ENCODE assay signal across 14 mouse cellular contexts in the genomic region with DNA sequence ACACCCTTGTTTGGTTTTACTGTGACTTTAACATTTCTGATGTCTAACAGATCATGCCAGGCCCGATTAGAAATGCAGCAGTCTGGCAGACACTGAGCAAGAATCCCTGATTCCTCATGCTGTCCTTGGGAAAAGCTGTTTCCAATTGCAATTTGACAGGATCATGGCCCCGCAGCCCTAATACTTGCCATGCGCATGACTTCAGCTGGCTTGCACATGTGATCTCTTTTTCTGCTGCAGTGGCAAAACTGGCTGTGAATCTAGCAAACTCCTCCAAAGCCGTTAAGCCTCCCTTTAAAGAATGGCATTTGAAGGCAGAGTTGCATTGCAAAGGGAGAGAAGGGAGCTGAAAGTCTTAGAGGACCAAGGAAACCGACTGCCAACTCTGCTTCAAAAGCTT. TPM values are rescaled to one million over a fixed set of nuclear protein-coding genes. Genes with fewer than 3 reads are reported as not detected.
DNase-seq lines count a peak whose midpoint lies in the region; ATAC-seq lines count a peak whose summit lies in the region.
"Had no signal": no experiment of that assay in that cellular context is flagged by ENCODE, and none has a peak within 500 bp of the region (broad histone marks: within the 10 kb centered on the region; RNA-seq: fewer than 3 reads in every experiment).

No protein-coding gene starts in this region.

- peak; percentile 12 for DNase-seq in heart, postnatal 4 days
- DNase-seq in heart, adult 9 months (ENCODE audit: low spot score in 2 of 2) = no peak
- no peak for DNase-seq in midbrain, embryonic 11.5 days (ENCODE audit: low spot score, missing footprints)
- DNase-seq in forelimb bud, embryonic 11.5 days (ENCODE audit: low read depth, low spot score) = peak; percentile 48
- peak; percentile 14 for DNase-seq in skeletal muscle tissue, adult 2 months (ENCODE audit: low read depth, low spot score)
- DNase-seq in left cerebral cortex, adult 11 months (ENCODE audit: low spot score) = no peak
- DNase-seq: cerebellum, adult 8-10 months; left cerebral cortex, postnatal 4 days; thymus, postnatal 14 days had no signal

- no peak overlapping the region for H3K9ac ChIP-seq in midbrain, embryonic 15.5 days
- H3K9ac ChIP-seq in midbrain, embryonic 11.5 days (ENCODE audit: low read length) = no peak overlapping the region
- H3K9ac ChIP-seq: midbrain, embryonic 12.5 days had no signal

- no peaks in the 10 kb centered on the region for H3K9me3 ChIP-seq in midbrain, embryonic 15.5 days
- H3K9me3 ChIP-seq in midbrain, embryonic 11.5 days (ENCODE audit: control insufficient read depth, low read length) = no peaks in the 10 kb centered on the region
- H3K9me3 ChIP-seq: midbrain, embryonic 12.5 days had no signal

- ATAC-seq in midbrain, embryonic 15.5 days (replicated peaks) = no peak
- ATAC-seq in midbrain, embryonic 11.5 days (ENCODE audit: low FRiP score) = no peak
- no peak for ATAC-seq in granulocyte monocyte progenitor cell, adult 5-6 weeks (replicated peaks; ENCODE audit: poor library complexity, severe bottlenecking)
- ATAC-seq: Patski had no signal

- WGBS in midbrain, embryonic 15.5 days = 36% methylated on average over 5 of the region's 5 CpGs
- WGBS in midbrain, embryonic 11.5 days = 32% methylated on average over 5 of the region's 5 CpGs

- H3K4me1 ChIP-seq in midbrain, embryonic 15.5 days = no peaks in the 10 kb centered on the region
- no peaks in the 10 kb centered on the region for H3K4me1 ChIP-seq in midbrain, embryonic 11.5 days (ENCODE audit: control insufficient read depth, insufficient read depth, low read length)

- H3K4me3 ChIP-seq in midbrain, embryonic 15.5 days = no peak overlapping the region
- no peak overlapping the region for H3K4me3 ChIP-seq in midbrain, embryonic 11.5 days (ENCODE audit: low read depth, low read length)
- H3K4me3 ChIP-seq: layer of hippocampus, adult 2 months; midbrain, embryonic 12.5 days had no signal

- no peaks in the 10 kb centered on the region for H3K27me3 ChIP-seq in midbrain, embryonic 15.5 days (replicated peaks)
- no peaks in the 10 kb centered on the region for H3K27me3 ChIP-seq in midbrain, embryonic 11.5 days (ENCODE audit: control insufficient read depth, insufficient read depth, low read length)
- H3K27me3 ChIP-seq: midbrain, embryonic 12.5 days; Patski had no signal

- 0 out of 2 replicates have a peak overlapping the region, but pooled peaks have one; percentile 45 for H3K27ac ChIP-seq in midbrain, embryonic 15.5 days
- no peak overlapping the region for H3K27ac ChIP-seq in midbrain, embryonic 11.5 days (ENCODE audit: low read depth, low read length)
- H3K27ac ChIP-seq: layer of hippocampus, adult 2 months; midbrain, embryonic 12.5 days had no signal

- no peaks in the 10 kb centered on the region for H3K36me3 ChIP-seq in midbrain, embryonic 15.5 days (replicated peaks)
- H3K36me3 ChIP-seq in midbrain, embryonic 11.5 days (ENCODE audit: control insufficient read depth, insufficient read depth, low read length) = no peaks in the 10 kb centered on the region
- H3K36me3 ChIP-seq: midbrain, embryonic 12.5 days had no signal

- H3K4me2 ChIP-seq in midbrain, embryonic 15.5 days = no peak overlapping the region
- H3K4me2 ChIP-seq in midbrain, embryonic 11.5 days = no peak overlapping the region
- H3K4me2 ChIP-seq: midbrain, embryonic 12.5 days had no signal

RNA-seq across cellular contexts. Expression of a gene that starts 40.7 kb away (rescaled TPM):
- 10 to 100 TPM; 14.4 to 18.2 TPM for total RNA-seq in heart, postnatal 4 days (2021)
- 3.1 and 3.7 TPM in 2 replicates for polyA plus RNA-seq in midbrain, embryonic 15.5 days (2015; fragmentation: Nextera tagmentation; extraction: Ambion mirVana)
- 0.54 and 0.96 TPM in 2 replicates for polyA plus RNA-seq in midbrain, embryonic 11.5 days (2014; fragmentation: Nextera tagmentation; extraction: Ambion mirVana)
- 1.9 TPM in 1 of 2 replicates, not detected in the other for total RNA-seq in granulocyte monocyte progenitor cell, adult 5-6 weeks (2014; fragmentation: Nextera tagmentation)
- 0.09 TPM in 1 of 2 replicates, not detected in the other for total RNA-seq in granulocyte monocyte progenitor cell, adult 5-6 weeks (2017)

RNA-seq across cellular contexts. Expression of a gene that starts 55.5 kb away (rescaled TPM):
- total RNA-seq in heart, postnatal 4 days (2021) = under 1 TPM; 0.38 to 0.55 TPM
- polyA plus RNA-seq in midbrain, embryonic 15.5 days (2015; fragmentation: Nextera tagmentation; extraction: Ambion mirVana) = 0.46 and 0.50 TPM in 2 replicates
- 0.51 and 0.66 TPM in 2 replicates for polyA plus RNA-seq in midbrain, embryonic 11.5 days (2014; fragmentation: Nextera tagmentation; extraction: Ambion mirVana)
- not detected in 2 replicates for total RNA-seq in granulocyte monocyte progenitor cell, adult 5-6 weeks (2014; fragmentation: Nextera tagmentation)
- total RNA-seq in granulocyte monocyte progenitor cell, adult 5-6 weeks (2017) = not detected in 2 replicates

Comparison
In these comparisons a context has a peak if more than half of its experiments do, and no peak if none do; other contexts are left out.
1. DNase-seq: peak in heart, postnatal 4 days (single experiment), forelimb bud, embryonic 11.5 days (single experiment) and skeletal muscle tissue, adult 2 months (single experiment); none in heart, adult 9 months (0 of 2), midbrain, embryonic 11.5 days (single experiment) and left cerebral cortex, adult 11 months (single experiment).
2. RNA of a gene that starts 40.7 kb away (total RNA-seq): 14.4 to 18.2 TPM in heart, postnatal 4 days; 0.09 to 1.9 TPM in granulocyte monocyte progenitor cell, adult 5-6 weeks; every median in the first group is over 4 times any median in the second.